Mouse (Mus musculus): ENCODE measurements around the gene Rmi2.
"Not testable (repeated sequence)": the region's sequence is repeated elsewhere in the genome, so short reads cannot be mapped to it uniquely, and the experiment has no call there.

Rmi2 gene

DNA sequence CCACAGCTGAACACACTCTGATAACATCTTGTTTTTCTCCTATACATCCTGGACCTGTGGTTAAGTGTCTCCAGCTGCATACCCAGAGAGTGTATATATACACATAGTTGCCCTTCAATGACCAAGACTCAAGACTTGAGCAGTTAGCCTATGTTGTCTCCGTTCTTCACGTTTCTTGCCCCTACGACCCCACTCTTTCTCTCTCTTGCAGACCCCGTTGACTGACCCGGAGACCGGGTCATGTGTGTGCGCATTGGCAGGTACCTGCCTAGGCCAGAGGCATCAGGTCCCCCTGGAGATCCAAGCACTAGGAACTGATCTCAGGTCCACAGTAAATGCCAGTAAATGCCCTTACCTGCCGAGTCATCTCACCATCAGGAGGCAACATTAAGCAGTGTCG is 7.6 kb upstream of the Rmi2 start:
- DNase-seq (ENCODE audit: low spot score in 2 of 2) = no peak

- DNase-seq (ENCODE audit: low spot score in 2 of 2) = no peak
Measured at GRCm38 (mm10) chr16:10827766-10828460, 6.9 kb upstream of the Rmi2 start.

DNA sequence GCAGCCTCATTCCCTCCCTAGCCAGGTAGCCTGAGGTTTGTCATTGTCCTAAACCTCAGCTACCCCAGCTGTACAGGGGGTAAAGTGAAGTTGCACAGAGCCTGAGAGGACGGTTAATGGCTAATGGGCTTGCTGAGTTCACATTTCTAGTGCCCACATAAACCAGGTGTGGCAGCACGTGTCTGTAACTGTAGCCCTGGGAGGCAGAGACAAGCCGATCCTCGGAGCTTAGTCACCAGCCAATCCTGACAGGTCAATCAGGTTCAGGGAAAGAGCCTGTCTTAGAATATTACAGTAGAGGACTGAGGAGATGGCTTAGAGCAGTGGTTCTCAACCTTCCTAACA is 6.4 kb upstream of the Rmi2 start:
- no peak for DNase-seq (ENCODE audit: low spot score in 2 of 2)

DNA sequence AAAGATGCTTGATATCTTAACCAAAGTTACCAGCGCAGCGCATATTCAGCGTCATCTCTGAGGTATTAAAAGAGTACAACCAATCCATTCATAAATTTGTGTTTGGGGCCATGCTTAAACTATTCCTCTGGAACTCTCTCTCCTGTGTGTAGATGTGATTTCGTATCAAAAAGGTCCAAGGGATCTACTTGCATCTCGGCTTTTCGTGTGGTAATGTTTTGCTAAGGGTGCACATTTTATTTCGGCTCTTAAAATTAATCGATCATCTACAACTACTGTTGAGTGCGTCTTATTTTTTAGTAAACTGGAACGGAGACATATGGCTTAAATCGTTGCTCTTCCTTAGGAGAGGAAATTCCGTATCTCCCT is 333 bp upstream of the Rmi2 start:
- DNase-seq (ENCODE audit: low spot score in 2 of 2) = no peak

DNA sequence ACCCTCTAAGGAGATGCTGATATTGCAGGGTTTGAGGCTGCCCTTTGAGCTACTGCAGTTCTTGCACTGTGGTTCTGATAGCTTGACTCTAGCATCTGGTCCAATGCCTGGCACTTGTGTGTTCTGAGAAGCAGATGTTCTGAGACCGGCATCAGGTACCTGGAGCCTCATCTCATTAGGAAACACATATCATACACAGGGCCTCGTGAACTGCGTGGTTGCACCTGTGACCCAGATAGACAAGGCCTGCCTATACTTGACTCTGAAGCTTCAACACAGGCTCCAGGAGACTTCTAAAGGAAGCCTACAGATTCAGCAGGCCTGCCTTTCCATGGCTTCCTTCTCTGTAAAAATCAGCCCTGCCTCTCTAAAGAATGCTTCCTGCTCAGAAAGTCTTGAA is 1.5 kb downstream of the Rmi2 start:
- no peak for DNase-seq (ENCODE audit: low spot score in 2 of 2)

- no peak for DNase-seq (ENCODE audit: low spot score in 2 of 2)
Measured at GRCm38 (mm10) chr16:10837250-10837649, 2.4 kb downstream of the Rmi2 start.

DNA sequence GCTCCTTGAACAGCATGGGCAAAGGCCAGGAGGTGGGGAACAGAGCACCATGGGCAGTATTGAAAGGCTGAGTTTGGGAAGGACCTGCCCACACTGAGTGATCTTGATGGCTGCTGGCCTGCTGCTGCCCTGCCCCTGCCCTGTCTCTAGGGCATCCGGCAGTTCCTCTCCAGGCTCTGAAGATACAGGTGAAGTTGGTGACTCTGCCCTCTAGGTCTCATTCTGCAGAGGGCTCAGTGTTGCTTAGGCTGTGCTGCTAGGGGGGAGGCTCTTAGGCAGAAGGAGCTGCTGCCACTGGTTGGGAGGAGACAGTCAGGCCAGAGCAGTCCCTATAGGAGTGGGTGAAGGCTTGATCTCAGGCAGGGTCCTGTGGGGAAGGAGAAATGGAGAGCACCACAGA is 3.0 kb downstream of the Rmi2 start:
- DNase-seq (ENCODE audit: low spot score in 2 of 2) = no peak

DNA sequence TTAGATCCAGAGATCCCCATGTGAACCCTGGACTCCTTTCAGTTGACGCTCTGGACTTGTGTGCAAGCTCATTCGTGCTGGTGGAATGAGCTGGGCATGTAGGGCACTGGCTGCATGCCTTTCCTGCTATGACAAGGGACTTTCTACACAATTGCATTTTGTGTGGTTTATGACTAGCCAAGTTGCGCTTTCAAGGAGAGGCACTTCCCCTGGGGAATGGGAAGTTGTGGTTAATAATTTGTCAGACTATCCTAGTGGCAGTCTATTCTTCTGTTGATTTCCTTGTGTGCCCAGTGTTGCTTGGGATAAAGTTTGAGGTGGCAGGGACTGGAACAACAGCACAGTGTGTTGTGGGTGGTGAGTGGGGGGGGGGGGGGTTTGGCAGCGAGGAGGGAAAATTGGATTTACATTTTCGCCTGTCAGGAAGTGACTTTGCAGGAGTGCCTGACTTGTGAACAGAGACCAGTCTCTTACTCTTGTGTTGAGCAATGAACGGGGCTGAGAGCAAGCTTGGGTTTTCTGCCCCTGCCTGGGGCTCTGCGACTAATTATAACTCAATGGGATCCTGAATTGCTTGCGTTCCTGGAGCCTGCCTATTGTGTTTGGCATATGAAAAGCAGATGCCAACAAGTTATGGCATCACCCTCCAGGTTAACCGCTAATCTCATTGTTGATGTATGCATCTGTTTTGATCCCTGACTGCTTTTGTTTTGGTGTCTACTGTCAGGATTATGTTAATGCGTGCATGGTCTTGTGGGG is 3.8 kb downstream of the Rmi2 start:
- no peak for DNase-seq (ENCODE audit: low spot score in 2 of 2)

DNA sequence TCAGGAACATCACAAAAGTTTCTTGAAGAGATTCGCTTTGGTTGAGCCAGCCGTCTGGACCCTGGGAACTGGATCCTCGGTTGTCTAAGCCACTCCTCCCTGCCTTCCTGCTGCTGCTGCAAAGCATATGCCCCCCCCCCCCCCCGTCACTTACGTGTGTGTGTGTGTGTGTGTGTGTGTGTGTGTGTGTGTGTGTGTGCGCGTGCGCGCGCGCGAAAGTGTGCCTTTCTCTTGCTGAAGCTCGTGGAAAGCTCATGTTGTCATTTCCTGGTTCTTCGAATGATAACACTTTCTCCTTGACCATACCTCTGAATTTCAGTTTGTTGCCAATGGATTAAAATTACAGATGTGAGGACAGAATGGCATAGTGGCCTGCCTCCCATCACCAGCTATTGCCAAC is 5.2 kb downstream of the Rmi2 start:
- no peak for DNase-seq (ENCODE audit: low spot score in 2 of 2)

DNA sequence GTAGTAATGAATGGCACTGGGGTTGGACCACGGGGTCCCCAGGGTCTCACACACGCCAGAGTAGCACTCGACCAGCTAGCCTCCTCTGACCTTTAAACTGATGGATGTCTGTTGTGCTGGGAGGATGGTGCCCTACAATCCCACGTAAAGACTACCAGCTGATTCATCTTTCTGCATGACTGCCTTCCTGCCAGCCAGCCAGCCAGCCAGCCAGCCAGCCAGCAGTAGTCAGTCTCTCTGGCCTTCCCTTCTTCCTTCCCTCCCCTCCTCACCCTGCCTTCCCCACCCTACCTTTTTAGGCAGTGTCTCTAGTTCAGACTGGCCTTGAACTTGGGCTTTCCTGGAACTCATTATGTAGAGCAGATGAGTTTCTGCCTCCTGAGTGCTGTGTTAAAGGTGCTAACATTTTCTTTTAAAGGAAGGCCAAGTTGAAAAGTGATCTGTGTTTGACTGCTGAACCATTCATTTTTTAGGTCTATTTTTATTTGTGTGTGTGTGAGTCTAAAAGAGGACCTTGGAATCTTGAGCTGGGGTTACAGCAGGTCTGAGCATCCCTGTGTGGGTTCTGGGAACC is 7.5 kb downstream of the Rmi2 start:
- DNase-seq (ENCODE audit: low spot score in 2 of 2) = no peak

GRCm38 (mm10) chr16:10843486-10844318 is 8.8 kb downstream of the Rmi2 start:
- peak in 1 of 2 experiments; percentile 60 for DNase-seq (ENCODE audit: low spot score in 2 of 2)

GRCm38 (mm10) chr16:10844319-10844670 is 9.4 kb downstream of the Rmi2 start:
- peak in 1 of 2 experiments; percentile 29 for DNase-seq (ENCODE audit: low spot score in 2 of 2)

GRCm38 (mm10) chr16:10845952-10846351 is 11.1 kb downstream of the Rmi2 start:
- no peak for DNase-seq (ENCODE audit: low spot score in 2 of 2)

DNA sequence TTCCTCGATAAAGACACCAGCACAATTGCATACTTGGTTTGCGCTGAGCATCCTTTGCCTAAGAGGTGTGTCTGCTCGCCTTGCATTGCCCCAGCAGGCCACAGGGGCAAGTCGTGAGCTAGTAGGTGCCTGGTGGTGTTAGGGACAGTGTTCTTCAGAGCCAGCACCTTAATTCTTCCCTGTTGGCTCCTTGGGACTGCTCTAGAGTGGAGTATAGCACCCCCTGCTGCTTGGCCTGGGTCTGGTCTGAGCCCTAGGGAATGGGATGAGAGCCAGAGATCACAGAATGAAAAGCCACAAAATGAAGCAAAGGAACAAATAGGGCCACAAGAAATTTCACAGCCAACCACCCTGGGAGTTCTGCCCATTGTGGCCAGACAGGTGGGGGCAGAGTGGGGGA is 11.6 kb downstream of the Rmi2 start:
- peak in 1 of 2 experiments; percentile 63 for DNase-seq (ENCODE audit: low spot score in 2 of 2)

DNA sequence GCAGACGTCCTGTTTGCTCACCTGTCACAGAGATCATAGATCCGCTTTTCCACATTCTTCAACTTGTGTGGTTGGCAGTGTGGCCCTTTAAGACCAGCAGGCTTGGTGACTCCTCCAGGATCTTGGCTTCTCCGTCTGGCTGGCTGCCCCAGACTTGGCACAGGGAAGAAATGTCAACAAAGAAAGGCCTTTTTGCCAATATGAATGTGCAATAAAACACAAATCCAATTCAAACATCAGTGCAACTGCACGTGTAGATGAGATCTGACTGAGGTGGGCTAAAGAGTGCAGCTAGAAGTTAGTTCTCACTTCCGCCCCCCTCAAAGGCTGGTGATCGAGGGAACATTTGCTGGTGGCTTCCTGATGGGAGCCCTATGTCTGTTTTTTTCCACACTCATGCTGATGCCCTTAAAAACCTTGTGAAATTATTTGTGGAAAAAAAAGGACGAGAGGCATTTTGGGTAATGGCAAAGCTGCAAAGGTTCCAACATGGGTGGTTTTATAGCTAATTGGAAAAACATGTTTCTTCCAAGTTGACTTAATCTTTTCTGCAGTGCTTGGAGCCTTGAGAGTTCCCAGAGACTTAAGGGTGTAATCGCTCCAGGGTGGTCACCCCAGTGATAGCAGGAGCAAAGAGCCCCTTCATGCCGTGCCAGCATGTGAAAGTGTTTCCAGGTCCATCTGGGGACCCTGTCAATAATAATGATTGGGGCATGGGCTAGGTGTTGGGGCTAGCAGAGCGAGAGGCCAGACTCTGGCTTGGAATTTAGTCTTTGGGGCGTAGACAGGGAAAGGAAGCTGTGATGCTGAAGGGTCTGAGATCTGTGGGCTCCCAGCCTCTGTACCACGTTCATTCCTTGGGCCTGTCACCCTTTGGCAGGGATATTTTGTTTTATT is 15.4 kb downstream of the Rmi2 start:
- peak in 1 of 2 experiments; percentile 69 for DNase-seq (ENCODE audit: low spot score in 2 of 2)

GRCm38 (mm10) chr16:10850905-10851304 is 16.0 kb downstream of the Rmi2 start:
- DNase-seq (ENCODE audit: low spot score in 2 of 2) = peak in 1 of 2 experiments; percentile 22

DNA sequence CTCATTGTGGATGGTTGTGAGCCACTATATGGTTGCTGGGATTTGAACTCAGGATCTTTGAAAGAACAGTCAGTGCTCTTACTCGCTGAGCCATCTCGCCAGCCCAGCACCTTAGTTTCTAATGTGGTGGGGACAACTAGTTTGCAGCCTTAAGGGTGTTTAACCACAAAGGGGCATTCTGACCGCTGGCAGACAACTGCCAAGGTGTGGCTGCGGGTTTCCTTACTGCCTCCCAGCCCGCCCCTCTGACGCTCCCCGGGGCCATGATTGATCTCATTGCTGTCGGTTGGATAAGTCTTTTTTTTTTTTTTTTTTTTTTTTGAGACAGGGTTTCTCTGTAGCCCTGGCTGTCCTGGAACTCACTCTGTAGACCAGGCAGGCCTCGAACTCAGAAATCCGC is 17.4 kb downstream of the Rmi2 start:
- DNase-seq (ENCODE audit: low spot score in 2 of 2) = not testable (repeated sequence)

DNA sequence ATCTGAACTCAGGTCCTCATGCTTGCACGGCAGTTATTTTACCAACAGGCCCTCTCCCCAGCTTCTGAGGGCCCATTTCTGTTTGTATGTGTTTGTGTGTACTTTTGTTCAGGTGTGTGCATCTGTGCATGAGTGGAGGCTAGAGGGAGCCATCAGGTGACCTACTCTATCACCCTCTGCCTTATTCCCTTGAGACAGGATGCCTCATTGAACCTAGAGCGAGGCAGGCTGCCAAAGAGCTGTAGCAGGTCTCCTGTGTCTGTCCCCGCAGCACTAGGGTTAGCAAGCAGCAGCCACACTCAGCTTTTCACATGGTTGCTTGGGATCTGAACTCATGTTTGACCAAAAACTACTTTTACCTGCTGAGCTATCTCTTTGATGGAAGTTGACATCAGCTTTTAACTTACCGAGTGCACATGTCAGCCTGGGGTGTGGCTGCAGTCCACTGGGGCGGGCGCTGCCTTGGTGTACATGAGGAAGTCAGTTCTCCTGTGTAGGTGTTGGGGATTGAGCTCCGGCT is 24.9 kb downstream of the Rmi2 start:
- no peak for DNase-seq (ENCODE audit: low spot score in 2 of 2)

- DNase-seq (ENCODE audit: low spot score in 2 of 2) = peak in 1 of 2 experiments; percentile 75
Measured at GRCm38 (mm10) chr16:10861408-10861807, 26.5 kb downstream of the Rmi2 start.

GRCm38 (mm10) chr16:10864833-10865591 is 30.2 kb downstream of the Rmi2 start:
- no peak for DNase-seq (ENCODE audit: low spot score in 2 of 2)

All from heart, adult 9 months (tissue).